Mouse (Mus musculus): ENCODE measurements around the gene 9430015G10Rik.

- TF ChIP-seq POLR2A (IDR thresholded peaks at IDR 0.05; ENCODE audit: low read depth, low read length) (no peak), CTCF (IDR thresholded peaks at IDR 0.05; ENCODE audit: borderline replicate concordance, insufficient read depth, low read length) (no peak)
These were observed 45.0 kb downstream of the 9430015G10Rik start for GRCm38 (mm10) chr4:156154771-156155170.
